Mouse (Mus musculus): ENCODE results near the gene Sirt2.

Sirt2 gene

DNA sequence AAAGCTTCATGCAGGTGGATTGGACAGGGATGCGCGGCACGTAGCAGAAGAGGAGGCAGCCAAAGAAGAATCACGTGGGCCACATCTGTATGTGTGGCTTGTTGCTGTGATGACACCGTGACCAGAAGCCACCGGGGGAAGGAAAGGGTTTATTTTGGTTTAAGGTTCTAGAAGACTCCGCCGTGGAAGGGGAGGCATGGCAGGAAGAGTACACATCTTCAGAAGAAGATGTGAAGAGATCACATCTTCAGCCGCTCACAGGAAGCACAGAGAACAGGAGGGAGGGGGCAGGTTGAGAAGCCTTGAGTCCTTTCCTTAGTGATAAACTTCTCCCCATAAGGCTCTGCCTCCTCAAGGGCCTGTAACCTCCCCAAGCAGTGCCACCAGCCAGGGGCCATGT, 33.5 kb downstream of the Sirt2 start:
- DNase-seq, result no peak

DNA sequence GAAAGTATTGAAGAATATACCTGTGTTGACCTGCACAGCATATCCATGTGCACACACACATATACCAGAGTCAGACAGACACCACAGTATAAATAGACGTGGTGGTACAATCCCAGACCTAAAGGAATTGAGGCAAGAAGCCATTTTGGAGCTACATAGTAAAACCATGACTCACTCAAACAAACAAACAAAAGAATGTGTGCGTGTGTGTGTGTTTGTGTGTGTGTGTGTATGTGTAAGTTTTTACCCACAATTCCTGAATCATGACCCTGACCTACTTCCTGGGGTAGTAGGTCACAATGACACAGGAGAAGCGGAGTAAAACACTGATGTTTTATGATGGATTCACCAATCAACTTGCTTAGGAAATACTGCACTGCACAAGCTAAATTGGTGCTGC, 34.9 kb downstream of the Sirt2 start:
- no peak for DNase-seq

DNA sequence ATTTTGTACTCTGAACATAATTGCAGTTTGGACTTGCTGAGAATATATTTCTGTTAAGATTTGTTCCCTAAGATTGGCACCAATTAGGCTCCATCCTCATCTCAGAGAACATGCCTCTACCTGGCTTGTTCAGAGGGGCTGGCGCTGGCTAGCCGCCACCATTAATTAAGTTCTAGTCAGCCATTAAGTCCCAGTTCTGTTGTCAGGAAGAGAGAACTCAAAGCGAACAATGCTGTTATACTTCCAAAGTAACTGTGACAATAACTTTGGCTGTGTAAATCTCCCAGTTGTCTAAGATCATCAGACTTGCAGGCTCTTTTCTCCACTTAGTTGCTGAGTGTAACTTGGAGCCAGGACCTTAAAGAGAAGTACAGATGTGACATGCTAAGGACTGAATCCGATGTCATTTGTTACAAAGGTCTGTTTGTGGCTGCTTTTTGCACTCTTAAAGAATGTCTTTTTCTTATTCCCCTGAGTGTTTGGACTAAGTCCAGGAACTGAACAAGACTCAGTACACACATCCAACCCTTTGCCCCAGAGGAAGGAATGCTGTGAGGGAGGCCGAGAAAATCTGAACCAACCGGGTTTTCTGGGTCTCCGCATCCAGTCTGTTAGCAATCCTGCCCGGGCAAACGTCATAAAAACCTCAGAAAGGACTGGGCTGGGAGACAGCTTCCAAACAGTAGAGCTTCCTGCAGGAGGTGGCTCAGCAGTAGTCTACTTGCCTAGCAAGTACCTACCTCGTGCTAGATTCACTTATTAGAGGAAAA, 35.6 kb downstream of the Sirt2 start:
- DNase-seq, result no peak

DNA sequence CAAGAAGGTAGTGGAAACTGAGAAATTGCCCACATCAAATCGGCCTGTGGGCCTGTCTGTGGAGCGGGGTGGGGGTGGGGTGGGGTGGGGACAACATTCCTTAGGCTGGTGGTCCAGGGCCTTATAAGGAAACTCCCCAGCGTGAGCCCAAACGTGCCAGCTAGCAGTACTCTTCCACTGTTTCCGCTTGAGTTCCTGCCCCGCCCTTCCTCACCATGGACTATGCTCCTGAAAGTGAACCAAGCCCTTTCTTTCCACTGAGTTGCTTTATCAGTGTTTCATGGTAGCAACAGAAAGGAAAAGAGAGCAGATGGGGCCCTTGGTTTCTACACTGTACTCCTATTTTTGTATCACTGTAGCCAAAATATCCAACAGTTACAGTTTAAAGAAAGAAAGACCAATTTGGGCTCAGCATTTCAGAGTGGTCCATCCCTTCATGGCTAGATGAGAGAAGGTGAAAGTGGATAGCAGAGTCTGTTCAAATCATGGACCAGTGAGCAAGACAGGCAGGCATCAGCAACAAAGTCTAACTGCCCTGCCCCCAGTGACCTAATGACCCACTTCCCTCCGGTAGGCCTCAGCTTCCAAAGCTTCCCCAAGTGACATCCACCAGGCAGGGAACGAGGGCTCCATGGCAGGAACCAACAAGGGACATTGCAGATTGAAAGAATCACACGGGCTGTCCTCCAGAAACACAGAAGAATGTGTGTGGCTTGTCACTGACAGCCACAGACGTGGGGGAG, 36.5 kb downstream of the Sirt2 start:
- DNase-seq, result peak; percentile 61

DNA sequence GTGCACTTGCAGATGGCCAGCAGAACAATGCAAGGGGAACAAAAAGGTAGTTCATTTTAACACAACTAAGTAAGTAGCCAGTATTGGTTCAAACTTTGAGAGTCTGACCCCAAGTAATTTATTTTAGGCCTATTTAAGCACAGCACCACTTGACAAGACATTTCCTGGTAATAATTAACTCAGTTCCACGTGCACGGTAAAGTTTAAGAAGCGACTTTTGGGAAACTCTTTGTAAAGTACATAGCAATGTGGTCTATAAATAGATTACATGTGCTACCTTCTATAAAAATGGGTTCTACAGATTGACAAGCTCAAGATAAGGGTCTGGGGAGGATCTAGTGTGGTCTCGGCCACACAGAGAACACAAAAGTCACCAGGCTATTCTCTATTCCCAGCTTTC, 37.2 kb downstream of the Sirt2 start:
- no peak for DNase-seq

DNA sequence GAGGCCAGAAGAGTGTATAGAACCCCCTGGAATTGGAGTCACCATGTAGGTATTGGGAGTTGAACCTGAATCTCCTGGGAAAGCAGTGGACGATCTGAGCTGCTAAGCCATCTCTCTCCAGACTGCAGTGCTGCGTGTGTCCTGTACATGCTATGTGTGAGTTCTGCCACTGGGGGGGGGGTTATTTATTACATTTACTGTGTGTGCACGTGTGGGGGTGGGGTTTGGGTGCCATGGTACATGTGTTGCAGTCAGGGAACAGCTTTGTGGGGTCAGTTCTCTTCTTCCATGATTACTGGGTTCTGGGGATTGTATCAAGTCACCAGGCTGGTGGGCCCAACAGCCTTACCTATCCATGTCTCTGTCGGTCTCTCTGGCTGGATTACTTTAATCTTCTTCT, 40.3 kb downstream of the Sirt2 start:
- DNase-seq, result no peak

DNA sequence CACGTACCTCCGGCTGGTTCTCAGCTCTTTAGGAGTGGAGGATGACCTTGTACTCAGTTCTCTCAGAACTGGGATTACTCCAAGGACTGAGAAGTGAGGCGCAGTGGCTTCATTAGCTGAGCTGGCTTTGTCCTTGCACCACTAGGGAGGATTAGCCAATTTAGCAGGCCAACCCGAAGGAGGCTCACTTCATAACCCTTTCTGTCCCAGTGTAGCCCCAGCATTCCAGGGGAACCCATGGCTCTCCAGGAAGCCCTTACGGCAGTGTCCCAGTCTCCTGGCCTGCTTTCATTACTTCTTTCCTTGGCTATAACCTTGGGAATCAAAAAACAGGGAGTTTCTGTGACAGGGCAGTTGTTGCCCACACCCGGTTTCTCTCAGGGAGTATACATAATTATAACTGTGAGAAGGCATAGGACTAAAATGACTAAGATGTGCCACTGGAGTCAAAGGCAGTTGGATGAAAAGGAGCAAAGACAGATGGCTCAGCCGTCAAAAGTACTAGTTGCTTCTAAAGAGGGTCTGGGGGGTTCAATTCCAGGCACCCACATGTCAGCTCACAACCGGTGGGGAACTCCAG, 41.2 kb downstream of the Sirt2 start:
- DNase-seq, result no peak

DNA sequence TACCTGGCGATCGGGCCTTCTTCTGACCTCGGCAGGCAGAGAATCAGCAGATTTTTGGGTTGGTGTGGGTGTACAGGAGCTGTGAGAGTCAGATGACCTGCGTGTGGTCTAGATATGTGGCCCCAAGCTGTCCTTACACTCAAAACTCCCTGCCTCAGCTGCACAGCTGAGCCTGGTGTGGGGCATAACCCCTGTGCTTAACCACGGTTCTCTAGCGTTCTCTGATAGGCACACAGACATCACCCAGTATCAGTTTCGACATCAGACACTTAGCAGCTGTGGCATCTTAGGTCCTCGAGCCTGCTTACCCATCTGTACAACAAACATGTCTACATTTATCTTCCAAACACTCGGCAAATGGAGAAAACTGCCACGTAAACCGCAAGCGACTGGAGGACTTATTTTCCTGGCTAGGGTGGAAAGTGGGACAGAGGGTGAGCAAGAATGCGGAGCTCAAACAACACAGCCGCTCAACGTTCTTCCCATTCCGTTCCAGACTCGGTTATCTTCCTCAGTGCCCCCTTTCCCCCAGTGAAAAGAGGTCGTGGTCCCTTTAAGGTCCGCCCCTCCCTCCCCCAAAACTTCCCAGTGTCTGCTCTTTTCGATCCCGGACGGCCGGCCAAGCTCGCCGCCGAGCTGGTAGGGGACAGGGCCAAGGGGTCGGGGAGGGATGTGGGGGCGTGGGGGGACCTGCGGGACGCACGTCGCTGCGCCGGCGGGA, 41.8 kb downstream of the Sirt2 start, which contains the start of gene Hnrnpl:
Gene Hnrnpl, plus strand, starts transcription at position 321 of the 721 bp plus-strand sequence.
- DNase-seq, result peak; percentile 40

DNA sequence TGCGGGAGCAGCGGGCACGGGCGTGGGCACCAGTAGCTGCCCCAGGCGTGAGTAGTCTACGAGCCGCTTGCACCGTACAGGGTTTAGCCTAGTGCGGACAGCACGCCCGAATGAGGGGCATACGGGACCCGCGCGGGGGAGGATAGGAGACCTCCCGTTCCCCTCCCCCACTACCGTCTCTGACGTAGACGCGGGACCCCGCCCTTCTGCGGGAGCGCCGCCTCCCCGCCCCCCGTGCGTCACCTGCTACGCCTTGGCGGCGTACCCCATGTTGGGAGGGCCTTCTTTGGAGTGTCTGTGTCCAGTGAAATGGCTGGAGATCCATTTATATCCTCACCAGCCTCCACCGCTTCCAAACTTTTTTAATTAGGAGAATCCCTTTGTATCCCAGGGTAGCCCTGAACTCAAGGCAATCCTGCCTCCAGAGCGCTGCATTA, 42.4 kb downstream of the Sirt2 start:
- peak; percentile 96 for DNase-seq

DNA sequence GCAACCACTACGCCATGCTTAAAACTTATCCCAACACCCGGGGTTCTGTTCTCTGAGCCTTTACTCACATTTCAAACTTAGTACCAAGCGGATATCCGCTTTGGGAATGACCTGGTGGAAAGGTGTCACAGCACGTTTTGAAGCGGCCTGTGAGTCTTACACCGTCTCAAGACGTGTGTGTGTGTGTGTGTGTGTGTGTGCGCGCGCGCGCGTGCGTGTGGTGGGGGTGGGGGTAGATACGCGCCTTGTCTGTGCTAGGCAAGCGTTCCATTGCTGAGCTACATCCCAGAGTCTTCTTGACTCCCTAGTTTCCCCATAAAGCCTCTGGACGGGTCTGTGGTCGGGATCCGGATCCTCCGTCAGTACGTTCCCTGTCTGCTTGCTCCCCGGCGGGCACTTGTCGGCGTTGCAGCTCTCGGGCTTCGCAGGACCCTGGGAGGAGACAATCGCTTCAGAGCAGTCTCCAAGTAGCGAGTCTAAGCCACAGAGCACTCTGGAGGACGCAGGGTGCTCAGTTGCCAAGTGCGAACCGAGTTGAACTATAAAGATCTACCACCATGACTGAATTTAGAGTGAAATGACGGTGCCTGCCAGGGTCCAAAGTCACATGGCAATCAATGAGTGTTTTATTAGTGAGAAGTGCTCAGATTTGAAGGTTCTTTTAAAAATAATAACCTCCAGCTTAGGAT, 43.0 kb downstream of the Sirt2 start:
- DNase-seq, result peak; percentile 85

DNA sequence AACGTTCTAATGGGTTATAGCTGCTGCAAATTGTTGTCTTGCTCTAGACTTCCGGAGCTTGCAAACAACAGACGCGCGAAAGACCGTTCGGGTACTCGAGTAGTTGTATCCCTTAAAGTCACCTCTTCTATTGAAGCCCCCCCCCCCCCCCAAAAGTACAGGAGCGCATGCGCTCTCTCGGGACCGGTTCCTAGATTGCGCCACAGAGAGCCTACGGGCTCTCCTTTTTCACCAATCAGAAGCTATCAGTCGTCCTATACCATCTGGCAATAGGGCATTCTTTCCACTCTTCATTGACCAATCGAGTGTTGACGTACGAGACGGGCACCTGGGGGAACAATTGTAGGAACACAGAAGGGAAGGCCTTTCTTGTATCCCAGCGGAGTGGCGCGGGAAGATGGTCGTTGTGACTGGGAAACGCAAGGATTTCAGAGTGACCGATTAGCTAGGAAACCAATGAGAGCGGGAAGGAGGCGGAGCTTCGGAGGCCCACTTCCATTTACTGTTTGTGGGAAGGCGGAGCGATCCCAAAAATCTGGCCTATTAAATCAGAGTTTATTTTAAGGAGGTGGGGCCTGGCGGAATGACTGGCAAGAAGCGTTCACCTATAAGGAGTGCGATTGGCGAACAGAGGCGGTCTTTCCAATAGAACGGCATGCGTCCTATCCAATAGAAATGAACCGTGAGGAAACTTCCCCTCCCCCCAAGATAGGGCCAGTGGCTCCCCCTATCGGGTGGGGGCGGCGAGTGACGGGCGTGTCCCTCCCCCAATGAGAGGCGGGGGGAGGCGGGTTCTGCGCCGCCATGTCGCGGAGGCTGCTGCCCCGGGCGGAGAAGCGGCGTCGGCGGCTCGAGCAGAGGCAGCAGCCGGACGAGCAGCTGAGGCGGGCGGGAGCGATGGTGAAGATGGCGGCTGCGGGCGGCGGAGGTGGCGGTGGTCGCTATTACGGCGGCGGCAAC, 43.9 kb downstream of the Sirt2 start:
- peak; percentile 98 for DNase-seq

DNA sequence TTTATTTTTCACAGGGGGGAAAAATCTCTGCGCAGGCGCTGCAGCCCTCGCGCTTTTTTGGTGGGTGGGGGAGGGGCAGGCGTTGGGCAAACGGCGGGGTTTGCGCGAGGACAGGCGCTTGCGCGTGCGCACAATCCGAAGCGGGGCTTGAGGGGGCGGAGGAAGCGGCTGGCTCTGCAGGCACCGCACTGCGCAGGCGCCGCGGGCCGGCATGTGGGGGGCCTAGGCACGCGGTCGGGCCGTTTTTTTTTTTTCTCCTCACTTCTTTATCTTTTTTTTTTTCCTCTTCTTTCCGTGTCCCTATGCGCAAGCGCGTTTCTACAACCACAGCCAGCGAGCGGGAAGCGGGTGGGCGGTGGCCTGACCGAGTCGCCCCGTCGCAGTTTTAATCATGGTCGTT, 44.7 kb downstream of the Sirt2 start:
- DNase-seq, result peak; percentile 97

DNA sequence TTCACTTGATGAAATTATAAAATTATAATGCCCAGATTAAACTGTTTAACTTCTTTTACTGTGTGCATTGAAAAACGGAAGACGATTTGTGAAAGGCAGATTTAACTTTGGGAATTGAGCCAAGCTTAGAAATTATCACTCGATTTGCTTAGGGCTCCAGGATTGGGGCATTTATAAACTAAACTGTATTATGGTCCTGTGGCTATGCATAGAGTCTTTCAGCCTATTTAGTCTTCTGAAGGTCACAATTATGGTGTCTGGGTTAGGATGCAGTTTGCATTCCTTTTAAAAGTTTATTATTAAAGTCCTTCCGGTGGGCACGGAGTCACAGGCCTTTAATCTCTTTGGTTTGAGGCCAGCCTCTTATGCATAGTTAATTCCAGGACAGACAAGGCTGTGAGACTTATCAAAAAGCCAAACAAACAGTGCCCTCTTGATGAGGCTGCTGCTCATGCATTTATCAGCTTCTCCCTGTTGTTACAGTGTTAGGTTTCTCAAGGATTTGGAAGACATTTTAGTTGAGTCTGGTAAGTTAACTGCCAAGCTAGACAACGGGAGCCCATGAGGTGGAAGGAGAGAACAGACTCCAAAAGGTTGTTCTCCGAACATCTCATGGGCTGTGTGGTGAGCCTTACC, 45.2 kb downstream of the Sirt2 start:
- no peak for DNase-seq

DNA sequence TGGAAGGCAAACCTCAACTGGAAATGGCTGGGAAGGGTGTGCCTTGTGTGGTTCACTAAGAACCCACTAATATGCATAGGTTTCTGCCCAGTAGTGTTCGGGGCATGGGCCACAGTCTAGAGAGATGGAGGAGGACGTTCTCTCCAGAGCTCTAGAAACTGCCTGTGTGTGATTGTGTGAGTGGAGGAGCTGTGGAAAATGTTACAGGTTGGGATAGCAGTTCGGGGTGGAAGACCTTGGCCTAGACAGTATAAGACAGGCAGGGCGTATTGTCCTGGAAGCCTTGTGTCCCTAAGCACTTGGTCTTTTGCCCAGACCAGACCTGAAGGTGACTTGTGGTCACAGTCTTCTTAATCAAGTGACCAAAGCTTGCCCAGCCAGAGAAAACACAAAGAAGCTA, 45.9 kb downstream of the Sirt2 start:
- DNase-seq, result no peak

DNA sequence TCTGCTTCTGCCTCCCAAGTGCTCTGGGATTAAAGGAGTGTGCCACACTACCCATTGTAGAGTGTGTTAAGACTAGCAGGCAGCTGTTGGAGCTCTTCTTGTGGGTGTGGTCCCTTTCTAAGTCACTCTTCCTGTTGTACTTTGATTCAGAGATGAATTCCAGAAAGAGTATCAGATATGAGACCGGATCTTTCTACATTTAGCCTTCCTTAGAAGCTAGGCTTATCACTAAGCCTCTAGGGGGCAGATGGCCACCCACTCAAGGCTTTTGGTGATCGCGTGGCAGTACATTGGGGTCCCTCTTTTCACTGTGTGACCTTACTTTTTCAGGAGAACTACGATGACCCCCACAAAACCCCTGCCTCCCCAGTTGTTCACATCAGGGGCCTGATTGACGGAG, 46.4 kb downstream of the Sirt2 start:
- DNase-seq, result no peak

DNA sequence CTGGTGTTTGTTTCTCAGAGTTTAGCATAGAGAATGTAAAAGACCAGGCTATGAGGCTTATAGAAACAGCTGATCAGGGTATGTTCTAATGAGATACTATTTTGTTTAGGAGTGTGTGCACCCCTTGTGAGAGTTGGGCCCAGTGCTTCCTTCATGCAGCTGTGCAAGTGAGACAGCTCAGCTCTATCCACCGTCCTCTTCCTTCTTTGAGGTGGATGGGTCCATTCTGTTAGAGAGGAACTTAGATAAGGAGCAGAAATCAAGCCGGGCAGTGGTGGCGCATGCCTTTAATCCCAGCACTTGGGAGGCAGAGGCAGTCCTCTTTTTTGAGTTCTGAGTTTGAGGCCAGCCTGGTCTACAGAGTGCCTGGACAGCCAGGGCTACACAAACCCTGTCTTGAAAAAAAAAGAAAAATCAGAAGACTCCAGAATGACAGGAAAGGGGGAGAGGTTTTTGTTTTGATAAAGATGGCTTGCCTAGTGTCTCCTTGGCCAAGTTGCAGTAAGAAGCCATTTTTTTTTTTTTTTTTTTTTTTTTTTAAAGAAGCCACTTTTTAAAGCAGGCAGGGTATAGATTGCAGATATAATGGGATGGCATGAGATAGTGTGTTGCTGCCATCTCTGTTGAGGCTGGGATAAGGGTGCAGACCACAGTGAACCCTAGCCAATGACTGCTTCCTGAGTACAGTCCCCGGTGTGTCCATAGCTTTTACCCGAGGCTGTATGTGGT, 47.9 kb downstream of the Sirt2 start:
- DNase-seq, result no peak

DNA sequence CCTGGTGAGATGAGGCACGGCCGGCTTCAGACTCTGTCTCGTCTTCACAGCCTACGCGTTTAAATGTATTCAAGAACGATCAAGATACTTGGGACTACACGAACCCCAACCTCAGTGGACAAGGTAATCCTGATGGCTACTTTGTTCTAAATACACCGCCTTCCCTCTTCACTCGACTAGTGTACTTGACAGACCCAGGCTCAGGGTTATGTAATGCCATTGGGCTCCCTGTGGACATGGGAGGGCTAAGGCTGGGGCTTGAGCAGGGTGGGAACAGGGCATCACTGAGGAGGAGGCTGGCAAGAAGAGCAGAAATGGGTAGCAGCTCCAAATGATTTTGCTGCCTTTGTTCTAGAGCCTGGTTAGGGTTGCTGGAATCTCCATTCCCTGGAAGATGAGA, 48.7 kb downstream of the Sirt2 start:
- no peak for DNase-seq

DNA sequence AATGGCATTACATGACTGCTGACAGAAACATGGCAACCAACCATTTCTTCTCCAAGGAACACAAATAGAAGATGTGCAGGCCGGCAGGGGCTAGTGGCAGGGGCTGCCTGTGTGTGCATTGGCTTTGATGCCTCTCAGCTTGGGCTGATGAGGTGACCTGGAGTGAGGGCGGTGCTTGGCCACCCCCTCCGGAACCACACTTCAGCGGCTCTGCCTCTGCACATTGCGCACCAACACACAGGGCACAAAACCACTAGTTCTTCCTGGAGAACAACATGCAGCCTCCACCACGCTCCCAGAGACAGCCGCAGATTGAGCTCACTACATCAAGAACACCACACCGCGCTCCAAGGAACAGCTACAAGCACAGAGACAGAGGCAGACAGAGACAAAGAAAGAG, 49.7 kb downstream of the Sirt2 start:
- DNase-seq, result no peak

DNA sequence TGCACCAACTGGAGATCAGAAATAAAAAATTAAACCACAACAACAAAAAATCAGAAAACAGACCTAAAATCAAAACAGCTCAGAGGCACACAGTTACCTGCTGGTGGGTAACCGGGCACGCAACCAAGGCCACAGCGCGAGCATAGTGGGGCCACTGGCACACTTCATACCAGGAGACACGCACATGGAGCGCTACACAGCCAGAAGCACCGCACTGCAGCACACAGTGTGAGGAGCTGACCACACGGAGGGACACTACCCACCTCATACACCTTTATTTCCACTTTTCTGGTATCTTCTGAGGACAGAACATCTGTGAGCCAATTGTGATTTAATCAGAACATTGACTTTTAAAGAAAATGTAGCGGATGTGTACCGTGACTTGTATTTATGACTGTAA, 50.4 kb downstream of the Sirt2 start:
- no peak for DNase-seq

DNA sequence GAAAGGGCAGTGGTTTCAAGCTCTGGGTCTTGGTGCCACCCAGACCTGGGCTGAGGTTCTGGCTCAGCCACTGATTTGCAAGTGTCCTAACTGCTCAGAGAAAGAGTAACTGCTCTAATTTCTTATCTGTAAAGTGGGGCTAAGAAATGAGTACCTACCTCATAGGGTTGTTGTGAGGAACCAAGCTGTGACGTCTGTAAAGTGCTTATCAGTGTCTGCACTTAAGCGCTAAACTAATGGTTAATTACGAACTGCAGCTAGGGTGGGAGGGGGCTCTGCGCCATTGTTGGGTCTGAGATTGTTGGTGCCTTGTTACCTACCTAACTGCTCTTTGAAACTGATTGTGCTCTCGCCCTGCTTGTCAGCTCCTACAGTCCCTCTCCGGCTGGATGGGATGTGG, 51.0 kb downstream of the Sirt2 start:
- DNase-seq, result no peak

Measured in liver (tissue).